Mouse (Mus musculus) liver, adult 2 months (tissue): ENCODE results near the gene Fstl3. TPM values are rescaled to one million over a fixed set of nuclear protein-coding genes. Genes with fewer than 3 reads are reported as not detected.

Experiments
- DNase-seq: peaks from one replicate; pipeline ENCODE4 v3.0.0-alpha.2; 2011; ENCODE audit warnings: low read depth, low spot score; ENCODE audit errors: extremely low read depth
- H3K27ac ChIP-seq: fragments of 200-500 bp; replicated peaks from 2 replicates; pipeline ENCODE4 v1.5.1; 2012; ENCODE audit warnings: low read depth, mild to moderate bottlenecking, control low read depth, inconsistent platforms, low read length; ENCODE audit not compliant: insufficient read depth
- H3K27me3 ChIP-seq: fragments of 200-500 bp; 2 replicates; pipeline ENCODE4 v1.6.1; 2012; ENCODE audit warnings: mild to moderate bottlenecking, moderate library complexity, low read length, inconsistent platforms; ENCODE audit not compliant: control insufficient read depth, insufficient read depth
- H3K36me3 ChIP-seq: fragments of 200-500 bp; 2 replicates; pipeline ENCODE4 v1.6.1; 2012; ENCODE audit warnings: low read length, inconsistent platforms; ENCODE audit not compliant: control insufficient read depth, insufficient read depth
- H3K4me1 ChIP-seq: fragments of 200-500 bp; 2 replicates; pipeline ENCODE4 v1.6.1; 2011; ENCODE audit warnings: low read length; ENCODE audit not compliant: control insufficient read depth, insufficient read depth
- H3K4me3 ChIP-seq: fragments of 200-500 bp; 2 replicates; pipeline ENCODE4 v1.5.1; 2011; ENCODE audit warnings: low read depth, mild to moderate bottlenecking, control low read depth, low read length, moderate library complexity; ENCODE audit not compliant: insufficient read depth
- H3K79me2 ChIP-seq: fragments of 200-500 bp; 2 replicates; pipeline ENCODE4 v1.6.1; 2012; ENCODE audit warnings: inconsistent platforms, mild to moderate bottlenecking, low read length, moderate library complexity; ENCODE audit not compliant: control insufficient read depth, insufficient read depth
- H3K9ac ChIP-seq: fragments of 200-500 bp; 2 replicates; pipeline ENCODE4 v1.6.1; 2012; ENCODE audit warnings: low read depth, mild to moderate bottlenecking, control low read depth, inconsistent platforms, low read length
- CTCF ChIP-seq: fragments of 200-500 bp; IDR thresholded peaks from 2 replicates; pipeline ENCODE4 v1.5.1; 2011; ENCODE audit warnings: low read depth, low read length, control low read depth
- POLR2A ChIP-seq: fragments of 200-500 bp; IDR thresholded peaks from 2 replicates; pipeline ENCODE4 v1.6.1; 2011; ENCODE audit warnings: low read length, control low read depth; ENCODE audit not compliant: insufficient read depth; ENCODE audit errors: extremely low read depth
- WGBS: fragments of 180-500 bp; shearing (Covaris S2); methylation state at CpG from one replicate; pipeline ENCODE4 v1.1.7; 2018; 5-methylcytosine and 5-hydroxymethylcytosine counted together
- polyA plus RNA-seq: library from polyadenylated mRNA; depleted of rRNA; stranded (reverse); fragments of >200 nt; gene quantifications from 2 replicates; pipeline ENCODE4 v1.2.3, GENCODE M21; 2012
- total RNA-seq: library from RNA; depleted of rRNA; stranded (reverse); fragments of >200 nt; gene quantifications from 2 replicates; pipeline ENCODE4 v1.2.3, GENCODE M21; 2014

Fstl3 gene
- total and polyA plus RNA-seq, 2 experiments = 0.09 to 0.18 TPM

DNA sequence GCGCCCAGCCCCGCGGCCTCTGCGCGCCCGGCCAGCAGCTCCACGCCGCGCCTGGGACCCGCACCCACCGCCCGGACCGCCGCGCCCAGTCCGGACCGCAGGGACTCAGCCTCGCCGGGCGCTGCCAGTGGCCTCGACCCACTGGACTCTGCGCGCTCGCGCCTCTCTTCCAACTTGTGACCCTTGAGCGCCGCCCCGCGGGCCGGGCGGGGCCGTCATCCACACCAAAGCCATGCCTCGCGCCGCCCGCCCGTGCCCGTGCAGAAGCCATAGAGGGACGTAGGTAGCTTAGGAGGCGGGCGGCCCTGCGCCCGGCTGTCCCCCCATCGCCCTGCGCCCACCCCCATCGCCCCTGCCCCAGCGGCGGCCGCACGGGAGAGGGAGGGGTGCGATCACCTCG is 41.7 kb upstream of the Fstl3 start:
- DNase-seq = no peak
- no peaks in the 10 kb centered on the region for H3K79me2 ChIP-seq
- peaks cover 23% of the 10 kb centered on the region for H3K36me3 ChIP-seq
- WGBS = 86% methylated on average over 48 of the region's 52 CpGs
- H3K27me3 ChIP-seq = no peaks in the 10 kb centered on the region
- no peak overlapping the region for H3K27ac ChIP-seq
- TF ChIP-seq CTCF (no peak), POLR2A (no peak)
- H3K4me1 ChIP-seq = no peaks in the 10 kb centered on the region
- no peak overlapping the region for H3K4me3 ChIP-seq
- no peak overlapping the region for H3K9ac ChIP-seq

DNA sequence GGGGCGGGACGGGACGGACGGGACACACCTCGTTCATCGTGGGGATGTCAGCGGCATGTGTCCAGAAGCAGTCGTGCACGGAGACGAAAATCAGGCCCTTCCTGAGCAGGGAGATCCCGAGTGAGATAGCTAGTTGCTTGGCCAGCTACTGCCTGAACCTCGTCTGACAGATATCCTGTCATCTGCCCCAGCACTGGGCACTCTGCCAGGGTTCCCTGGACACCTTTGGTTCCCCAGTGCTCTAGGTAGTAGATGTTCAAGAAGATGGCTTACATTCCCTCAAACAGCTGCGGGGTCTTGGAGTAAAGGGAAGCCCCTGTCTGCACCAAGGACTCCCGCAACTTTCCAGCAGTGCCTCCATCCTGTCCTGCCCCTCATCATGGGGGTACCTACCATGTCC is 40.4 kb upstream of the Fstl3 start:
- DNase-seq = no peak
- 87% methylated on average over 14 of the region's 14 CpGs for WGBS

DNA sequence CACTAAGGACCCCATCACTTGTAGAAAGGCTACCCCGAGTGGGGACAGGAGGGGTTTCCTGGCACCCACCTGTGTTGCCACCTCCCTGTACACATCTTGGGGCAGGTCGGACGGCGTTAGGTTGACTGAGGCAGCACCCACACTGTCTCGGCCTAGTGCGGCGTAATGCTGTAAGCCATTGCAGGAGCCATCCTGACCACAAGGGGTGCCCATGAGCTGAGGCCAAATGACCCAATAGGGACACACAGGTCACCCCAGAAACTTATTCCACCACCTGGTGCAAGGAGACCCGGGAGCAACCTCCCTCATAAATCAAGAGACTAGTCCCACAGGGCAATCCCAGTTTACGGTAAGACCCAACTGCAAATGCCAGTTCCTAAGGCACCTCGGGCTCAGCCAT is 38.8 kb upstream of the Fstl3 start:
- no peak overlapping the region for H3K9ac ChIP-seq
- TF ChIP-seq POLR2A (no peak), CTCF (peak; percentile 73)
- no peak overlapping the region for H3K27ac ChIP-seq
- H3K79me2 ChIP-seq = no peaks in the 10 kb centered on the region
- peaks cover 29% of the 10 kb centered on the region for H3K36me3 ChIP-seq
- no peaks in the 10 kb centered on the region for H3K4me1 ChIP-seq
- DNase-seq = no peak
- no peak overlapping the region for H3K4me3 ChIP-seq
- no peaks in the 10 kb centered on the region for H3K27me3 ChIP-seq
- 97% methylated on average over 10 of the region's 10 CpGs for WGBS

More for the DNA sequence above, 40.4 kb upstream of the Fstl3 start:
- no peaks in the 10 kb centered on the region for H3K4me1 ChIP-seq
- H3K27ac ChIP-seq = no peak overlapping the region
- no peak for TF ChIP-seq CTCF
- no peak for TF ChIP-seq POLR2A
- H3K36me3 ChIP-seq = peaks cover 27% of the 10 kb centered on the region
- no peaks in the 10 kb centered on the region for H3K79me2 ChIP-seq
- no peak overlapping the region for H3K9ac ChIP-seq
- no peaks in the 10 kb centered on the region for H3K27me3 ChIP-seq
- no peak overlapping the region for H3K4me3 ChIP-seq

DNA sequence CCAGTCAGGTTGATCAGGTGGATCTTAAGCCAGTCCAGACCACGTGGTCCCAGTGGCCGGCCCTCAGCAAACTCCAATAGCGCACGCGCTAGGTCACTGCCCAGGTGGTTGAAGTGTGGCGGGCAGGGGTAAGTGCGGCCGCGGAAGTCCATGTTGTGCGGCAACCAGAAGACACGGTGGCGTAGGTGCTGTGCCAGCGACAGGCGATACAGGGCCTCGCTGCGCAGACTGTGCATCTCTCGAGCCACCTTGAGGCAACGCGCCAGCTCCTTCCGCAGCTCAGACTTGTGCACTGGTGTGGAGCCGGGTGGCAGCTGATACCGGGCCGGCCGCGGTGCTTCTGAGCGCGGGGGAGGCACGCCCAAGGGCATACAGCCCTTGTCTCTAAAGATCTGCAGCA is 37.8 kb upstream of the Fstl3 start:
- Histone ChIP-seq H3K4me3 (no peak overlapping the region), H3K4me1 (no peaks in the 10 kb centered on the region), H3K27me3 (no peaks in the 10 kb centered on the region), H3K9ac (no peak overlapping the region), H3K36me3 (peaks cover 29% of the 10 kb centered on the region), H3K79me2 (no peaks in the 10 kb centered on the region), H3K27ac (no peak overlapping the region)
- WGBS = 98% methylated on average over 28 of the region's 28 CpGs
- no peak for DNase-seq
- TF ChIP-seq POLR2A (no peak), CTCF (no peak)

DNA sequence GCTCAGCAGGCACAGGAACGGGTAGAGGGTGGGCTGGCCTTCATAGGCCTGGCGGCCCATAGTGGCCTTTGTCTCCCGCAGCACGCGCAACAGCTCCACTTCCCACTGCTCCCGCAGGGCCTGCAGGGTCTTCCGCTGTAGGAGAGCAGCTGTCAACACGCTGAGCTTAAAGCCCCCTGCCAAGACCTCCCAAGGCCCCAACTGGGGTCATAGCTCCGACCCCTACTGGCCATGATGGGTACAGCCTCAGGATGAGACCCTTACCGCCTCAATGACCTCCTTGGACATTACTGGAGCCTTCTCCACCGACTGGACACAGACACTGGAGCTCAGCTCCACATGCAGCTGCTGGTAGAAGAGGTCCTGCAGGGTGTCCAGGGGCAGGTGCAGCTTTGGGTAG is 36.2 kb upstream of the Fstl3 start:
- H3K27me3 ChIP-seq = no peaks in the 10 kb centered on the region
- H3K36me3 ChIP-seq = peaks cover 26% of the 10 kb centered on the region
- no peak overlapping the region for H3K27ac ChIP-seq
- DNase-seq = no peak
- WGBS = 88% methylated on average over 11 of the region's 11 CpGs
- H3K9ac ChIP-seq = no peak overlapping the region
- peaks cover 2% of the 10 kb centered on the region for H3K4me1 ChIP-seq
- H3K79me2 ChIP-seq = no peaks in the 10 kb centered on the region
- TF ChIP-seq CTCF (peak; percentile 25; the same call in 1 of the 2 replicates), POLR2A (no peak)
- H3K4me3 ChIP-seq = no peak overlapping the region

DNA sequence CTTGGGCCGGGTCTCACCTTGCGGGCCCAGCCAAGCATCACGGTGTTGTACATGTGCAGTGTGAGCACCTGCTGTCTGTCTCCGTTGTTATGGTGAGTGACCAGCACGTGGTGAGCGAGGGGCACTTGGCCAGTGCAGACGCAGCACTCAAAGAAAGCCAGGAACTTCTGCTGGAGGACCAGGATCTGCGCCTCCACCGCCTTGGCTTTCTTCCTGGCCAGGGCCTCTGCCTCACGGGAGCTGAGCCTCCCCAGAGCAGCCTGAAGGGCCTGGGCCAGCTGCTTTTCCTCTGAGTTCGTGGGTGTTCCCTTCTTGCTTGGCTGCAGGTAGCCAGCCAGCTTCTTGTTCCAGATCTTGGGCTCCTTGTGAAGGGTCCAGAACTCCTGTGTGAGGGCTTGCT is 33.9 kb upstream of the Fstl3 start:
- WGBS = 92% methylated on average over 11 of the region's 11 CpGs
- peaks cover 5% of the 10 kb centered on the region for H3K4me1 ChIP-seq
- peaks cover 10% of the 10 kb centered on the region for H3K36me3 ChIP-seq
- DNase-seq = no peak
- no peak overlapping the region for H3K4me3 ChIP-seq
- no peak overlapping the region for H3K9ac ChIP-seq
- no peak for TF ChIP-seq POLR2A
- no peaks in the 10 kb centered on the region for H3K79me2 ChIP-seq
- H3K27ac ChIP-seq = no peak overlapping the region
- no peaks in the 10 kb centered on the region for H3K27me3 ChIP-seq
